Mouse (Mus musculus) C2C12 (cell line): ENCODE results near the gene Scgb1c1. TPM values are rescaled to one million over a fixed set of nuclear protein-coding genes. Genes with fewer than 3 reads are reported as not detected.
"Not testable (repeated sequence)": the region's sequence is repeated elsewhere in the genome, so short reads cannot be mapped to it uniquely, and the experiment has no call there.

Experiments used
- H3K27me3 ChIP-seq: one replicate; pipeline ENCODE4 v1.6.1; 2011; ENCODE audit not compliant: control insufficient read depth, insufficient read depth, insufficient read length
- H3K36me3 ChIP-seq: one replicate; pipeline ENCODE4 v1.6.1; 2011; ENCODE audit not compliant: control insufficient read depth, insufficient read depth
- H3K4me3 ChIP-seq: one replicate; pipeline ENCODE4 v1.5.1; 2011; ENCODE audit warnings: mild to moderate bottlenecking, control low read depth; ENCODE audit not compliant: poor library complexity, insufficient read depth, severe bottlenecking
- H3K79me2 ChIP-seq: one replicate; pipeline ENCODE4 v1.6.1; 2011; ENCODE audit not compliant: control insufficient read depth, insufficient read depth
- H3K79me3 ChIP-seq: one replicate; pipeline ENCODE4 v1.6.1; 2011; ENCODE audit warnings: low read depth, control low read depth
- H3ac ChIP-seq: one replicate; pipeline ENCODE3; 2011; ENCODE audit warnings: low read depth; ENCODE audit not compliant: control insufficient read depth, insufficient read length
- CEBPB ChIP-seq: IDR thresholded peaks from one replicate; pipeline ENCODE4 v1.6.1; 2011; ENCODE audit warnings: low read depth, mild to moderate bottlenecking, control low read depth, moderate library complexity
- CTCF ChIP-seq: IDR thresholded peaks from one replicate; pipeline ENCODE4 v1.5.1; 2011; ENCODE audit not compliant: control insufficient read depth, insufficient read depth, insufficient read length
- FOSL1 ChIP-seq: IDR thresholded peaks from one replicate; pipeline ENCODE4 v1.8.0; 2011; ENCODE audit warnings: mild to moderate bottlenecking, low read length; ENCODE audit not compliant: poor library complexity, insufficient read depth, severe bottlenecking
- MAX ChIP-seq: IDR thresholded peaks from one replicate; pipeline ENCODE4 v1.6.1; 2011; ENCODE audit warnings: mild to moderate bottlenecking, control low read depth
- MYOD1 ChIP-seq: IDR thresholded peaks from one replicate; pipeline ENCODE4 v1.6.1; 2011; ENCODE audit warnings: low read depth; ENCODE audit not compliant: control insufficient read depth, insufficient read length
- MYOG ChIP-seq: IDR thresholded peaks from one replicate; pipeline ENCODE4 v1.6.1; 2011; ENCODE audit not compliant: control insufficient read depth, insufficient read length; ENCODE audit errors: extremely low read depth
- USF1 ChIP-seq: IDR thresholded peaks from one replicate; pipeline ENCODE4 v1.6.1; 2011; ENCODE audit warnings: low read depth, mild to moderate bottlenecking, control low read depth, moderate library complexity
- polyA plus RNA-seq: library from polyadenylated mRNA; unstranded; fragments of >200 nt; fragmentation: generic; extraction: Trizol; gene quantifications from one replicate; pipeline ENCODE4 v1.2.1, GENCODE M21; 2012; ENCODE audit warnings: missing spikeins

Gene Scgb1c1
- polyA plus RNA-seq, 1 experiment, result not detected

DNA sequence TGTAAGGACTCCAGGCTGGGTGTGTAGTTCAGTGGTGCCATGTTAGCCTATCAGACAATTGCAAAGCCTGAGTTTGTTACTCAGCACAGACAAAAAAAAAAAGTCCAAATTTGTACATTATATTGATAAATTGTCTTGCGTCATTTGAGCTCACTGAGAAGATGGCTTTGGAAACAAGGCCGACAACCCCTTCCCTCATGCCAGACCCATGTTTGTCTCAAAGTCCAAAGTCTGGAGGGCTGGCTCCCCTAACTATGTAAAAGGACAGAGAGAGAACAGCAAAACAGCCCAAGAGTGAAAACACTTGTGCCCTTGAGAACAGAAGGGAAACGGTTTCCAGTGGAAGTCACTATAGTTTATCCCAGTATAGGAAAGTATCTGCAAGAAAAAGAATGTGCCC lies 35.1 kb downstream of the Scgb1c1 start:
- no peak for TF ChIP-seq CTCF
- H3K79me3 ChIP-seq, result peaks cover 20% of the 10 kb centered on the region
- peaks cover 19% of the 10 kb centered on the region for H3K36me3 ChIP-seq
- H3K79me2 ChIP-seq, result peaks cover 37% of the 10 kb centered on the region
- no peak overlapping the region for H3ac ChIP-seq
- H3K27me3 ChIP-seq, result no peaks in the 10 kb centered on the region
- no peak overlapping the region for H3K4me3 ChIP-seq

DNA sequence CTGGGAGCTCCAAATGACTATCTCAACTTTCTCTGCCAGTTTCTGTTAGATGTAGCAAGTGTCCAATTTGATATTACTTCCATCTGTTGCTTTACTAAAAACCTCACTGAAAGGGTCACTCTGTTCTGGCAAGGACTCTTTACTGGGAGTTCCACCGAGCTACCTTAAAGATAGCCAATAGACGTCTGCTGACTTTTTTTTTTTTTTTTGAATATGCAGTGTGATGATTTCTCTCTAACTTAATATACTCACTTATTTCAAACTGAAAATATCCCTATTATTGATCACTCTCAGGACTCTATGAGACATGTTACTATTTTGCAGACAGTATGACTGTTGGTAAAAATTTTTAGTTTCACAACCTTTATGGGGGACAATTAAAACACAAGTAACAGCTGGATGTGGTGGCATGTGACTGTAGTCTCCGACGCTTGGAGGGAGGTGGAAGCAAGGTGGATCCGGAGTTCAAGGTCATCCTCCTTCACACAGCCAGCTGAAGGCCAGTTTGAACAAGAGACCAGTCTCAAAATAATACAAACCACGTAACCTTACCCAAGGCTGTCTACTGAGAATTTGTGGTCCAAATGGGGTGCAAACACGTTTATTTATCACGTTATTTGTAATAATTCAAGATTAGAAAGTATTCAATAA lies 35.6 kb downstream of the Scgb1c1 start:
- Histone ChIP-seq H3ac (no peak overlapping the region), H3K27me3 (no peaks in the 10 kb centered on the region), H3K79me2 (peaks cover 42% of the 10 kb centered on the region), H3K36me3 (peaks cover 18% of the 10 kb centered on the region), H3K4me3 (peak overlapping the region; percentile 72), H3K79me3 (peaks cover 20% of the 10 kb centered on the region)
- TF ChIP-seq MYOG (no peak), CTCF (no peak), FOSL1 (no peak), MAX (no peak), USF1 (no peak), CEBPB (no peak), MYOD1 (no peak)

DNA sequence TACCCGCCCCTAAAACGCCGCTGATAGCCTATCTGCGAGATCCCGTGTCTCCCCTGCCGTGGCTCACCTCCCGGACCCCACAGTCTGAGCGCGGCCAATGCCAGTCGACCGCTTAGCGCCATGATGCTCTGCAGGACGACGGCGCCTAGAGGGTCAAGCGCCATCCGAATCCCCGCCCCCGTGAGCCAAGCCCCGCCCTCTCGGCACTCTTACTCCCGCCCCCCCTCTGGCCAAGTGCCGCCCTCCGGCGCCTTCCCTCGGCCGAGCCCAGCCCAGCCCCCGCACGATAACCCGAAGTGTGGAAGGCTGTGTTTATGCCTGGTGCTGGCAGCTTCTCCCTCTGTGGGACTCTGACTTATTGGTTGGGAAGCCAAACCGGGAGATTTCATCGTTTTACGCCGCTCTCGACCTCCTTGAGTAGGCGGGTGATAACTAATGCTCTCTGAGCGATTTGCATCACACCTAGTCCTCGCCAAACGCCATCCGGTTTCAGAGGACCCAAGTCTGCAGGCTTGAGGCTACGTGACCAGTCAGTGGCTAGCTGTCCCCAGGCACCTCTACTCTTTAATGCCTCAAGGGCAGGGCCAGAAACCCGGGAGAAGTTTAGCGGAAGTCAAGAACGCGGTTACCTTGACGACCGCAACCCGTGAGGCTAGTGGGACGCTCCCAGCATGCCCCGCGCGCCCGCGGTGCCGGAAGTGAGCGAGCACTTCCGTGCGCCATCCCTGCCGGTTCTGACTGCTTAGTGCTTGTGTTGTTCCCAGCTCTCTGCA lies 36.5 kb downstream of the Scgb1c1 start, which contains the start of the genes Psmd13 and Sirt3:
Gene Psmd13, plus strand, starts transcription at position 273 of the 773 bp plus-strand sequence.
Gene Sirt3, minus strand, starts transcription at position 614 of the 773 bp plus-strand sequence.
- H3K79me2 ChIP-seq, result peaks cover 42% of the 10 kb centered on the region
- H3K27me3 ChIP-seq, result no peaks in the 10 kb centered on the region
- peaks cover 22% of the 10 kb centered on the region for H3K36me3 ChIP-seq
- peaks cover 20% of the 10 kb centered on the region for H3K79me3 ChIP-seq
- peak within 1 kb of the TSS; percentile 87 for H3ac ChIP-seq
- peak within 1 kb of the TSS; percentile 72 for H3K4me3 ChIP-seq
- TF ChIP-seq CTCF (no peak), MYOD1 (no peak), MAX (peak; percentile 53), USF1 (no peak), FOSL1 (no peak)

DNA sequence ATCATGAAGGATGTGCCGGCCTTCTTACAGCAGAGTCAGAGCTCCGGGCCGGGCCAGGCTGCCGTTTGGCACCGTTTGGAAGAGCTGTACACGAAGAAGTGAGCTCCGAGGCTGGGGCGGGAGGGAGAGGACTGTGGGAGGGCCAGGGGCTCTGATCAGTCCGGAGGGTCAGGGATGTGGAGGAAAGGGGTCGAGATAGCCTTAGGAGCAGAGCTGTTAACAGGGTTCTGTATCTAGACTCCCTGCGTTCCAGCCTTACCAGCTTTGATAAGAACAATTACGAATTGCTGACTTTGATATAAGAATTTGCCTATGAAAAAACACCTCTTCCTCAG lies 37.1 kb downstream of the Scgb1c1 start:
- H3K27me3 ChIP-seq, result no peaks in the 10 kb centered on the region
- H3K79me3 ChIP-seq, result peaks cover 20% of the 10 kb centered on the region
- no peak for TF ChIP-seq USF1
- TF ChIP-seq MYOG, result no peak
- TF ChIP-seq FOSL1, result no peak
- TF ChIP-seq MAX, result no peak
- peak overlapping the region; percentile 72 for H3K4me3 ChIP-seq
- H3K36me3 ChIP-seq, result peaks cover 27% of the 10 kb centered on the region
- peak overlapping the region; percentile 87 for H3ac ChIP-seq
- H3K79me2 ChIP-seq, result peaks cover 42% of the 10 kb centered on the region

DNA sequence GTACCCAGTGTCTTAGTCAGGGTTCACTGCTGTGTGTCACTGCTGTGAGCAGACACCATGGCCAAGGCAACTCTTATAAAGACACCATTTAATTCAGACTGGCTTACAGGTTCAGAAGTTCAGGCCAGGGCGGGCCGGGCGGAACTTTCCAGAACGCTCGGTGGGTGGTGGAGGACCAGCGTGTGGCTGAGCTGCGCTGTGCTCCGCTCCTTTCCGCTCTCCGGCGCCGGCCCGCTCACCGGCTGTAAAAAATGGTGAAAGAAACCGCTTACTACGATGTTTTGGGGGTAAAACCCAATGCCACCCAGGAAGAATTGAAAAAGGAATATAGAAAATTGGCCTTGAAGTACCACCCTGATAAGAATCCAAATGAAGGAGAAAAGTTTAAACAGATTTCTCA lies 45.3 kb downstream of the Scgb1c1 start:
- H3K4me3 ChIP-seq, H3K27me3 ChIP-seq, H3K79me3 ChIP-seq, H3ac ChIP-seq, H3K79me2 ChIP-seq: not testable (repeated sequence)
- H3K36me3 ChIP-seq, result peaks cover 66% of the 10 kb centered on the region

DNA sequence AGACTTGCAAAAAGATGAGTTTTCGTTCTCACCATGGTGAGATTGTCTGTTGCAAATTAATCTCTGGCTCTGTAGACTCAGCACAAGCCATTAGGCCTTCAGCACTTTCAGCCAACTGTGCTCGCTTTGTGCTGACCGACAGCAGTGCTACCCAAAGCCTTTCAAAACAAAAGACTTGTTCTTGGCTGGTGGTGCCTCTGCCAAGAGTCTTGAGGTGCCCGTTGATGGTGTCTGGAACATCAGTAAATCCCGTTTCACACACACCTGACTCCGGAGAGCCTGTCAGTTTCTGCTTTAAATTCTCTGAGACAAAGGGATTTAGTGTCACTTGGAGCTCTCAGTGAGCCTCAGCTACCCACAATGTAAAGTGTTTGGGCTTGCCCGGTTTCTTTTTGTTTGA lies 48.7 kb downstream of the Scgb1c1 start:
- Histone ChIP-seq H3K4me3 (no peak overlapping the region), H3K27me3 (no peaks in the 10 kb centered on the region), H3K36me3 (peaks cover 66% of the 10 kb centered on the region), H3K79me3 (no peaks in the 10 kb centered on the region), H3ac (no peak overlapping the region), H3K79me2 (no peaks in the 10 kb centered on the region)
- TF ChIP-seq FOSL1, result no peak
- no peak for TF ChIP-seq MYOD1
- TF ChIP-seq CTCF, result no peak
- no peak for TF ChIP-seq MYOG
- no peak for TF ChIP-seq USF1
- no peak for TF ChIP-seq MAX
- no peak for TF ChIP-seq CEBPB
